Mouse (Mus musculus): ENCODE results near the gene Cttnbp2nl. TPM values are rescaled to one million over a fixed set of nuclear protein-coding genes. Genes with fewer than 3 reads are reported as not detected.

Cttnbp2nl gene
- polyA plus RNA-seq, 1 experiment from 2014 or later, result 17.5 TPM

DNA sequence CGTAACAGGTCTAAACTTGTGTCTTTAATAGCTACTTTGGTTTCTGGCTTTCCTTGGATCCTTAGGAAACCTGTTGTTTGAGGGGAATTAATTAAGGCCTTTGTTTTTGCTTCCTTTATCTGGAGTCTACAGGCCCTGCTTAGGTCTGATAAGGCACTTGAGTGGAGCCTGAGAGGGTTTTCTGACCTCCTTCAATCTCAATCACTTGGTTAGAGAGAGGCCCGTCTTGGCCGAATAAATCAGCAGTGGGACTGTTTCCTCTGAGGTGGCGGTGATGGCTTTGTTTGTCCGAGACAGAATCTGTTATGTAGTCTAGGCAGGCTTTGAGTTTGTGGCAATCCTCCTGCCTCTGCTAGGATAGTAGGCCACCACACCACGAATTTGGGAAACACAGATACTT, 55.4 kb downstream of the Cttnbp2nl start:
- Histone ChIP-seq H3K4me1 (replicated peaks; ENCODE audit: control insufficient read depth, insufficient read depth) (peaks cover 5% of the 10 kb centered on the region; the same call in 1 of the 2 replicates), H3K36me3 (ENCODE audit: control insufficient read depth, insufficient read depth, low read length) (peaks cover 4% of the 10 kb centered on the region; the same call in 1 of the 2 replicates), H3K4me2 (replicated peaks; ENCODE audit: low read depth) (no peak overlapping the region), H3K9ac (ENCODE audit: low read length) (no peak overlapping the region), H3K4me3 (ENCODE audit: low read depth, low read length) (no peak overlapping the region), H3K27me3 (ENCODE audit: control insufficient read depth, insufficient read depth, low read length) (no peaks in the 10 kb centered on the region), H3K27ac (replicated peaks) (no peak overlapping the region), H3K9me3 (ENCODE audit: control insufficient read depth, low read length) (no peaks in the 10 kb centered on the region)
- no peak for TF ChIP-seq EP300 (optimal IDR thresholded peaks at IDR 0.05)
- no peak for TF ChIP-seq CTCF (IDR thresholded peaks at IDR 0.05; ENCODE audit: low read depth)
- DNase-seq (ENCODE audit: low spot score) (peak; percentile 11), ATAC-seq (ENCODE audit: low FRiP score, low TSS enrichment) (no peak)
- 57% methylated on average over 6 of the region's 6 CpGs for WGBS

GRCm38 (mm10) chr3:104995707-104996106, 57.2 kb downstream of the Cttnbp2nl start:
- no peak for ATAC-seq (ENCODE audit: low FRiP score, low TSS enrichment)
- DNase-seq (ENCODE audit: low spot score), result peak; percentile 12
- H3K36me3 ChIP-seq (ENCODE audit: control insufficient read depth, insufficient read depth, low read length), result no peaks in the 10 kb centered on the region
- no peak overlapping the region for H3K27ac ChIP-seq (replicated peaks)
- no peaks in the 10 kb centered on the region for H3K9me3 ChIP-seq (ENCODE audit: control insufficient read depth, low read length)
- no peak overlapping the region for H3K4me3 ChIP-seq (ENCODE audit: low read depth, low read length)
- H3K27me3 ChIP-seq (ENCODE audit: control insufficient read depth, insufficient read depth, low read length), result no peaks in the 10 kb centered on the region
- H3K4me2 ChIP-seq (replicated peaks; ENCODE audit: low read depth), result no peak overlapping the region
- TF ChIP-seq EP300 (optimal IDR thresholded peaks at IDR 0.05) (no peak), CTCF (IDR thresholded peaks at IDR 0.05; ENCODE audit: low read depth) (no peak)
- H3K4me1 ChIP-seq (replicated peaks; ENCODE audit: control insufficient read depth, insufficient read depth), result peaks cover 5% of the 10 kb centered on the region; the same call in 1 of the 2 replicates
- 75% methylated on average over 7 of the region's 7 CpGs for WGBS
- no peak overlapping the region for H3K9ac ChIP-seq (ENCODE audit: low read length)

DNA sequence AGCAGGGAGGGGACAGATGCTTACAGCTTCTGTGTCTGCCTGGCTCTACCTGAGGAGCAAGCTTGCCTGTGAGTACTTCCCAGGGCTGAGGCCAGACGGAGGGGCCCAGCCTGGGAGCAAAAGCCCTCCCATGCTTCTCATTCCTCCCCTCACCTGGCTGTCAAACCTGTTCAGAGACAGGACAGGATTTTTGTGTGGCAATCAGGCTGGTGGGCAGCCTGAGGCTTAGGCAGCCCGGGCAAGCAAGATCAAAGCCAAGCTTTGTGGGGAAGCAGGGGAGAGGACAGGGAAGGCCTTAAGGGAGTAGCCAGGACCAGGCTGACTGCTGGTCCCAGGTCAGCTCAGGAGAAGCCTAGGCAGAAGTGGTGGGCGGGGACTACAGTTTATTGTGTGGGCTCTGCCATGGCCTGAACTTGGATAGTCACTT, 58.5 kb downstream of the Cttnbp2nl start:
- 46% methylated on average over 3 of the region's 3 CpGs for WGBS
- DNase-seq (ENCODE audit: low spot score), result no peak
- no peaks in the 10 kb centered on the region for H3K27me3 ChIP-seq (ENCODE audit: control insufficient read depth, insufficient read depth, low read length)
- H3K9me3 ChIP-seq (ENCODE audit: control insufficient read depth, low read length), result no peaks in the 10 kb centered on the region
- H3K9ac ChIP-seq (ENCODE audit: low read length), result peak overlapping the region; percentile 41
- no peaks in the 10 kb centered on the region for H3K36me3 ChIP-seq (ENCODE audit: control insufficient read depth, insufficient read depth, low read length)
- peaks cover 5% of the 10 kb centered on the region; the same call in 1 of the 2 replicates for H3K4me1 ChIP-seq (replicated peaks; ENCODE audit: control insufficient read depth, insufficient read depth)
- ATAC-seq (ENCODE audit: low FRiP score, low TSS enrichment), result peak; percentile 34; the same call in 1 of the 2 replicates
- TF ChIP-seq CTCF (IDR thresholded peaks at IDR 0.05; ENCODE audit: low read depth) (no peak), EP300 (optimal IDR thresholded peaks at IDR 0.05) (no peak)
- no peak overlapping the region for H3K4me3 ChIP-seq (ENCODE audit: low read depth, low read length)
- H3K27ac ChIP-seq (replicated peaks), result peak overlapping the region; percentile 89
- H3K4me2 ChIP-seq (replicated peaks; ENCODE audit: low read depth), result no peak overlapping the region

GRCm38 (mm10) chr3:104993800-104994199, 59.1 kb downstream of the Cttnbp2nl start:
- Histone ChIP-seq H3K27ac (replicated peaks) (peak overlapping the region; percentile 89), H3K36me3 (ENCODE audit: control insufficient read depth, insufficient read depth, low read length) (no peaks in the 10 kb centered on the region), H3K27me3 (ENCODE audit: control insufficient read depth, insufficient read depth, low read length) (no peaks in the 10 kb centered on the region), H3K4me3 (ENCODE audit: low read depth, low read length) (no peak overlapping the region), H3K4me2 (replicated peaks; ENCODE audit: low read depth) (no peak overlapping the region), H3K4me1 (replicated peaks; ENCODE audit: control insufficient read depth, insufficient read depth) (peaks cover 5% of the 10 kb centered on the region; the same call in 1 of the 2 replicates), H3K9ac (ENCODE audit: low read length) (peak overlapping the region; percentile 41), H3K9me3 (ENCODE audit: control insufficient read depth, low read length) (no peaks in the 10 kb centered on the region)
- ATAC-seq (ENCODE audit: low FRiP score, low TSS enrichment) (peak; percentile 69), DNase-seq (ENCODE audit: low spot score) (peak; percentile 38)
- TF ChIP-seq EP300 (optimal IDR thresholded peaks at IDR 0.05) (no peak), CTCF (IDR thresholded peaks at IDR 0.05; ENCODE audit: low read depth) (no peak)
- 21% methylated on average over 4 of the region's 4 CpGs for WGBS

- Histone ChIP-seq H3K4me1 (replicated peaks; ENCODE audit: control insufficient read depth, insufficient read depth) (peaks cover 5% of the 10 kb centered on the region; the same call in 1 of the 2 replicates), H3K27me3 (ENCODE audit: control insufficient read depth, insufficient read depth, low read length) (no peaks in the 10 kb centered on the region), H3K9ac (ENCODE audit: low read length) (no peak overlapping the region), H3K9me3 (ENCODE audit: control insufficient read depth, low read length) (no peaks in the 10 kb centered on the region), H3K27ac (replicated peaks) (no peak overlapping the region), H3K4me3 (ENCODE audit: low read depth, low read length) (no peak overlapping the region), H3K36me3 (ENCODE audit: control insufficient read depth, insufficient read depth, low read length) (no peaks in the 10 kb centered on the region), H3K4me2 (replicated peaks; ENCODE audit: low read depth) (no peak overlapping the region)
- 13% methylated on average over 23 of the region's 23 CpGs for WGBS
- DNase-seq (ENCODE audit: low spot score) (peak; percentile 92), ATAC-seq (ENCODE audit: low FRiP score, low TSS enrichment) (peak; percentile 89)
- no peak for TF ChIP-seq EP300 (optimal IDR thresholded peaks at IDR 0.05)
- peak; percentile 98 for TF ChIP-seq CTCF (IDR thresholded peaks at IDR 0.05; ENCODE audit: low read depth)
Observed at GRCm38 (mm10) chr3:104992709-104993388, 60.1 kb downstream of the Cttnbp2nl start.

GRCm38 (mm10) chr3:104991703-104992102, 61.2 kb downstream of the Cttnbp2nl start:
- no peak overlapping the region for H3K4me3 ChIP-seq (ENCODE audit: low read depth, low read length)
- no peak overlapping the region for H3K4me2 ChIP-seq (replicated peaks; ENCODE audit: low read depth)
- WGBS, result 49% methylated on average over 5 of the region's 5 CpGs

More at GRCm38 (mm10) chr3:104991703-104992102, 61.2 kb downstream of the Cttnbp2nl start:
- H3K9ac ChIP-seq (ENCODE audit: low read length), result no peak overlapping the region
- no peak overlapping the region for H3K27ac ChIP-seq (replicated peaks)
- H3K9me3 ChIP-seq (ENCODE audit: control insufficient read depth, low read length), result no peaks in the 10 kb centered on the region
- no peaks in the 10 kb centered on the region for H3K36me3 ChIP-seq (ENCODE audit: control insufficient read depth, insufficient read depth, low read length)
- DNase-seq (ENCODE audit: low spot score), result peak; percentile 13
- peaks cover 5% of the 10 kb centered on the region; the same call in 1 of the 2 replicates for H3K4me1 ChIP-seq (replicated peaks; ENCODE audit: control insufficient read depth, insufficient read depth)
- H3K27me3 ChIP-seq (ENCODE audit: control insufficient read depth, insufficient read depth, low read length), result no peaks in the 10 kb centered on the region
- no peak for ATAC-seq (ENCODE audit: low FRiP score, low TSS enrichment)
- TF ChIP-seq EP300 (optimal IDR thresholded peaks at IDR 0.05), result no peak
- no peak for TF ChIP-seq CTCF (IDR thresholded peaks at IDR 0.05; ENCODE audit: low read depth)

Measured in stomach, postnatal 0 days (tissue).